In the genomic region with DNA sequence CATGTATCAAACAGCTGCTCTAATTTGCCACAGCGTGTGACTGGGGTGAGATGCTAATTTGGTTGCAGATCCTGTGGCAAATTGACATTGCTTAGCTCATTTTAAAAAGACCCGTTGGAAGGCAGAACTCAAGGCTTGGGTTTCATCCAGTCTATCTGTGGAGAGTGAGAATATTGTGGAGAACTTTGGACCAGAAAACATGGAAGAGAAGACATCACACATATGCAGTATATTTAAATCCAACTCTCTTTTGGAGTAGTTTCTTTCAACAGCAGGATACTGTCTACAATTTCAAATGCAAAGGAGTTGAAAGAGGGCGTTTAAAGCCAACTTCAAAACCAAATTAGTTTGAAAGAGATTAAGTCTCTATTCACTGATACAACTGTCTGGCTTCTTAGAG, we compare ENCODE assay signal across 25 mouse cellular contexts. TPM values are rescaled to one million over a fixed set of nuclear protein-coding genes. Genes with fewer than 3 reads are reported as not detected.
DNase-seq lines count a peak whose midpoint lies in the region; ATAC-seq and TF ChIP-seq lines count a peak whose summit lies in the region.
"Had no signal": no experiment of that assay in that cellular context is flagged by ENCODE, and none has a peak within 500 bp of the region (broad histone marks: within the 10 kb centered on the region; RNA-seq: fewer than 3 reads in every experiment).

No protein-coding gene starts in this region.

- no peak overlapping the region for H3K4me2 ChIP-seq in forebrain, embryonic 14.5 days (ENCODE audit: low read length)
- H3K4me2 ChIP-seq in forebrain, embryonic 11.5 days (ENCODE audit: low read depth, low read length, severe bottlenecking) = no peak overlapping the region
- H3K4me2 ChIP-seq in forebrain, postnatal 0 days (ENCODE audit: low read depth) = no peak overlapping the region
- no peak overlapping the region for H3K4me2 ChIP-seq in hindbrain, postnatal 0 days (ENCODE audit: low read depth, low read length)
- no peak overlapping the region for H3K4me2 ChIP-seq in hindbrain, embryonic 13.5 days
- H3K4me2 ChIP-seq: embryonic facial prominence, embryonic 12.5 days; forebrain, embryonic 13.5 days had no signal

- no peak overlapping the region for H3K27ac ChIP-seq in forebrain, embryonic 14.5 days (ENCODE audit: low read depth, low read length)
- H3K27ac ChIP-seq in forebrain, embryonic 11.5 days (ENCODE audit: low read depth, low read length) = no peak overlapping the region
- H3K27ac ChIP-seq in forebrain, postnatal 0 days (ENCODE audit: low read depth, low read length) = no peak overlapping the region
- no peak overlapping the region for H3K27ac ChIP-seq in forebrain, embryonic 10.5 days
- H3K27ac ChIP-seq in hindbrain, postnatal 0 days = no peak overlapping the region
- no peak overlapping the region for H3K27ac ChIP-seq in hindbrain, embryonic 13.5 days
- H3K27ac ChIP-seq: embryonic facial prominence, embryonic 10.5 days; embryonic facial prominence, embryonic 12.5 days; forebrain, embryonic 13.5 days had no signal

- H3K9me3 ChIP-seq in forebrain, embryonic 14.5 days (replicated peaks; ENCODE audit: control insufficient read depth, low read length) = no peaks in the 10 kb centered on the region
- H3K9me3 ChIP-seq in forebrain, embryonic 11.5 days (ENCODE audit: control insufficient read depth, low read length) = no peaks in the 10 kb centered on the region
- no peaks in the 10 kb centered on the region for H3K9me3 ChIP-seq in forebrain, postnatal 0 days (ENCODE audit: low read length)
- no peaks in the 10 kb centered on the region for H3K9me3 ChIP-seq in forebrain, embryonic 10.5 days
- H3K9me3 ChIP-seq in hindbrain, postnatal 0 days (ENCODE audit: low read length) = no peaks in the 10 kb centered on the region
- H3K9me3 ChIP-seq in hindbrain, embryonic 13.5 days = no peaks in the 10 kb centered on the region
- H3K9me3 ChIP-seq: embryonic facial prominence, embryonic 10.5 days; embryonic facial prominence, embryonic 12.5 days; forebrain, embryonic 13.5 days had no signal

- no peaks in the 10 kb centered on the region for H3K36me3 ChIP-seq in forebrain, embryonic 14.5 days (ENCODE audit: control insufficient read depth, insufficient read depth, low read length)
- H3K36me3 ChIP-seq in forebrain, embryonic 11.5 days (ENCODE audit: control insufficient read depth, insufficient read depth, low read length) = no peaks in the 10 kb centered on the region
- no peaks in the 10 kb centered on the region for H3K36me3 ChIP-seq in forebrain, postnatal 0 days (ENCODE audit: insufficient read depth)
- H3K36me3 ChIP-seq in forebrain, embryonic 10.5 days (replicated peaks) = no peaks in the 10 kb centered on the region
- no peaks in the 10 kb centered on the region for H3K36me3 ChIP-seq in hindbrain, postnatal 0 days (ENCODE audit: insufficient read depth, low read length)
- H3K36me3 ChIP-seq in hindbrain, embryonic 13.5 days = no peaks in the 10 kb centered on the region
- H3K36me3 ChIP-seq: embryonic facial prominence, embryonic 10.5 days; embryonic facial prominence, embryonic 12.5 days; G1E had no signal

- peak; percentile 22 for DNase-seq in forebrain, embryonic 14.5 days (ENCODE audit: low spot score)
- no peak for DNase-seq in forebrain, embryonic 11.5 days (ENCODE audit: low spot score)
- peak; percentile 46 for DNase-seq in forebrain, postnatal 0 days
- no peak for DNase-seq in forebrain, embryonic 10.5 days (ENCODE audit: extremely low spot score, low spot score)
- peak; percentile 8 for DNase-seq in hindbrain, postnatal 0 days (ENCODE audit: low spot score)
- DNase-seq in brain, adult 2 months (ENCODE audit: low read depth, low spot score) = peak; percentile 35
- no peak for DNase-seq in embryo, embryonic 11 days
- DNase-seq: adrenal gland, adult 8-10 months; adrenal gland, postnatal 14 days; adrenal gland, postnatal 36 days; B cell, adult 2 months; cerebellum, adult 11-12 months; cerebellum, adult 2 months; cerebellum, adult 9-11 months; cerebellum, postnatal 14 days; cerebellum, postnatal 36 days had no signal

- ATAC-seq in forebrain, embryonic 14.5 days = no peak
- no peak for ATAC-seq in forebrain, embryonic 11.5 days (replicated peaks; ENCODE audit: low FRiP score)
- ATAC-seq in forebrain, postnatal 0 days = peak; percentile 76
- no peak for ATAC-seq in hindbrain, postnatal 0 days
- ATAC-seq in hindbrain, embryonic 13.5 days (ENCODE audit: low FRiP score) = no peak
- ATAC-seq: activated CD4-positive, CD25-positive, alpha-beta regulatory T cell, adult 4 months; CD4-positive, CD25-positive, alpha-beta regulatory T cell, adult 4 months; forebrain, embryonic 13.5 days; Patski had no signal

- TF ChIP-seq CTCF in forebrain, postnatal 0 days (IDR thresholded peaks at IDR 0.05; ENCODE audit: low read depth) = no peak
- no peak for TF ChIP-seq CTCF in hindbrain, postnatal 0 days (IDR thresholded peaks at IDR 0.05; ENCODE audit: low read depth)

- no peaks in the 10 kb centered on the region for H3K4me1 ChIP-seq in forebrain, embryonic 14.5 days (ENCODE audit: control insufficient read depth, insufficient read depth, low read length)
- H3K4me1 ChIP-seq in forebrain, embryonic 11.5 days (replicated peaks; ENCODE audit: control insufficient read depth, insufficient read depth, low read length) = no peaks in the 10 kb centered on the region
- H3K4me1 ChIP-seq in forebrain, postnatal 0 days (ENCODE audit: insufficient read depth) = no peaks in the 10 kb centered on the region
- no peaks in the 10 kb centered on the region for H3K4me1 ChIP-seq in forebrain, embryonic 10.5 days
- H3K4me1 ChIP-seq in hindbrain, postnatal 0 days (ENCODE audit: insufficient read depth, low read length) = no peaks in the 10 kb centered on the region
- no peaks in the 10 kb centered on the region for H3K4me1 ChIP-seq in hindbrain, embryonic 13.5 days (replicated peaks)
- H3K4me1 ChIP-seq: embryonic facial prominence, embryonic 12.5 days; forebrain, embryonic 13.5 days had no signal

- 59% methylated on average over 3 of the region's 3 CpGs for whole genome bisulfite sequencing in forebrain, embryonic 14.5 days
- WGBS in forebrain, embryonic 11.5 days = 72% methylated on average over 3 of the region's 3 CpGs
- WGBS in forebrain, postnatal 0 days = 31% methylated on average over 3 of the region's 3 CpGs
- WGBS in forebrain, embryonic 10.5 days = 81% methylated on average over 3 of the region's 3 CpGs
- WGBS in hindbrain, postnatal 0 days = 44% methylated on average over 3 of the region's 3 CpGs
- 62% methylated on average over 3 of the region's 3 CpGs for WGBS in hindbrain, embryonic 13.5 days

- no peak overlapping the region for H3K9ac ChIP-seq in forebrain, embryonic 14.5 days (ENCODE audit: low read length)
- no peak overlapping the region for H3K9ac ChIP-seq in forebrain, embryonic 11.5 days (ENCODE audit: low read length)
- H3K9ac ChIP-seq in forebrain, postnatal 0 days = no peak overlapping the region
- H3K9ac ChIP-seq in hindbrain, postnatal 0 days (replicated peaks; ENCODE audit: low read length) = no peak overlapping the region
- H3K9ac ChIP-seq in hindbrain, embryonic 13.5 days = no peak overlapping the region
- H3K9ac ChIP-seq: embryonic facial prominence, embryonic 12.5 days; forebrain, embryonic 13.5 days had no signal

- H3K4me3 ChIP-seq in forebrain, embryonic 14.5 days (ENCODE audit: low read depth, low read length) = no peak overlapping the region
- no peak overlapping the region for H3K4me3 ChIP-seq in forebrain, embryonic 11.5 days (ENCODE audit: low read depth, low read length)
- no peak overlapping the region for H3K4me3 ChIP-seq in forebrain, postnatal 0 days (ENCODE audit: low read depth, low read length)
- no peak overlapping the region for H3K4me3 ChIP-seq in forebrain, embryonic 10.5 days
- H3K4me3 ChIP-seq in hindbrain, postnatal 0 days (ENCODE audit: low read length) = no peak overlapping the region
- H3K4me3 ChIP-seq in hindbrain, embryonic 13.5 days = no peak overlapping the region
- H3K4me3 ChIP-seq: embryonic facial prominence, embryonic 10.5 days; embryonic facial prominence, embryonic 12.5 days; forebrain, embryonic 13.5 days had no signal

- no peaks in the 10 kb centered on the region for H3K27me3 ChIP-seq in forebrain, embryonic 14.5 days (replicated peaks; ENCODE audit: control insufficient read depth, insufficient read depth, low read length)
- no peaks in the 10 kb centered on the region for H3K27me3 ChIP-seq in forebrain, embryonic 11.5 days (ENCODE audit: control insufficient read depth, insufficient read depth, low read length)
- H3K27me3 ChIP-seq in forebrain, postnatal 0 days (ENCODE audit: insufficient read depth, low read length) = no peaks in the 10 kb centered on the region
- H3K27me3 ChIP-seq in forebrain, embryonic 10.5 days (ENCODE audit: poor library complexity, severe bottlenecking) = no peaks in the 10 kb centered on the region
- H3K27me3 ChIP-seq in hindbrain, postnatal 0 days (ENCODE audit: insufficient read depth, low read length) = no peaks in the 10 kb centered on the region
- no peaks in the 10 kb centered on the region for H3K27me3 ChIP-seq in hindbrain, embryonic 13.5 days
- H3K27me3 ChIP-seq: CH12.LX; embryonic facial prominence, embryonic 12.5 days; forebrain, embryonic 13.5 days; Patski had no signal

RNA-seq across cellular contexts. Expression of a gene that starts 13.3 kb away (rescaled TPM):
- polyA plus RNA-seq in forebrain, embryonic 14.5 days (2014; fragmentation: Nextera tagmentation; extraction: Ambion mirVana) = 7.4 and 7.5 TPM in 2 replicates
- 7.9 and 9.2 TPM in 2 replicates for polyA plus RNA-seq in forebrain, embryonic 11.5 days (2014; fragmentation: Nextera tagmentation; extraction: Ambion mirVana)
- total RNA-seq in forebrain, postnatal 0 days (2014; rRNA removed) = 7.9 and 9.0 TPM in 2 replicates
- polyA plus RNA-seq in forebrain, postnatal 0 days (2015; fragmentation: Nextera tagmentation; extraction: Ambion mirVana) = 4.6 and 7.7 TPM in 2 replicates
- 4.1 and 4.7 TPM in 2 replicates for polyA plus RNA-seq in forebrain, embryonic 10.5 days (2016; fragmentation: Nextera tagmentation; extraction: Ambion mirVana)
- total RNA-seq in hindbrain, postnatal 0 days (2014; rRNA removed) = 7.3 and 10.1 TPM in 2 replicates
- polyA plus RNA-seq in hindbrain, postnatal 0 days (2015; fragmentation: Nextera tagmentation; extraction: Ambion mirVana) = 6.7 and 8.2 TPM in 2 replicates
- 23.2 and 24.8 TPM in 2 replicates for polyA plus RNA-seq in hindbrain, embryonic 13.5 days (2015; fragmentation: Nextera tagmentation; extraction: Ambion mirVana)
- polyA plus RNA-seq: G1E had no signal

Comparison
In these comparisons a context has a peak if more than half of its experiments do, and no peak if none do; other contexts are left out.
1. DNase-seq: peak in forebrain, embryonic 14.5 days (single experiment), forebrain, postnatal 0 days (single experiment), hindbrain, postnatal 0 days (single experiment) and brain, adult 2 months (single experiment); none in forebrain, embryonic 11.5 days (single experiment), forebrain, embryonic 10.5 days (single experiment) and embryo, embryonic 11 days (single experiment).